Mouse (Mus musculus): ENCODE results near the gene Rbck1. TPM values are rescaled to one million over a fixed set of nuclear protein-coding genes. Genes with fewer than 3 reads are reported as not detected.

The Rbck1 gene
- polyA plus RNA-seq, 1 experiment from 2014 or later, result 52.2 TPM

Other genes starting within 250 kb of the Rbck1 start
- 17.2 and 17.9 TPM in 2 replicates for gene Srxn1, start 227.1 kb downstream of the Rbck1 start, polyA plus RNA-seq (2015; fragmentation: Nextera tagmentation; extraction: Ambion mirVana)
- gene Tcf15, start 189.1 kb downstream of the Rbck1 start, polyA plus RNA-seq (2015; fragmentation: Nextera tagmentation; extraction: Ambion mirVana), result 0.27 and 0.33 TPM in 2 replicates
- gene Csnk2a1, start 105.8 kb downstream of the Rbck1 start, polyA plus RNA-seq (2015; fragmentation: Nextera tagmentation; extraction: Ambion mirVana), result 51.5 and 53.3 TPM in 2 replicates
- gene Tbc1d20, start 38.8 kb downstream of the Rbck1 start, polyA plus RNA-seq (2015; fragmentation: Nextera tagmentation; extraction: Ambion mirVana), result 10.9 and 11.4 TPM in 2 replicates
- 2.7 and 3.3 TPM in 2 replicates for gene Trib3, start 11.4 kb upstream of the Rbck1 start, polyA plus RNA-seq (2015; fragmentation: Nextera tagmentation; extraction: Ambion mirVana)
- gene Nrsn2, start 44.0 kb upstream of the Rbck1 start, polyA plus RNA-seq (2015; fragmentation: Nextera tagmentation; extraction: Ambion mirVana), result 0.07 TPM in 1 of 2 replicates, not detected in the other
- gene Sox12, start 65.4 kb upstream of the Rbck1 start, polyA plus RNA-seq (2015; fragmentation: Nextera tagmentation; extraction: Ambion mirVana), result 1.6 TPM in 2 replicates
- 14.0 and 16.2 TPM in 2 replicates for gene Zcchc3, start 82.4 kb upstream of the Rbck1 start, polyA plus RNA-seq (2015; fragmentation: Nextera tagmentation; extraction: Ambion mirVana)
- 0.21 and 0.27 TPM in 2 replicates for gene 6820408C15Rik, start 82.9 kb upstream of the Rbck1 start, polyA plus RNA-seq (2015; fragmentation: Nextera tagmentation; extraction: Ambion mirVana)
- gene Defb23, start 132.0 kb upstream of the Rbck1 start, polyA plus RNA-seq (2015; fragmentation: Nextera tagmentation; extraction: Ambion mirVana), result not detected in 2 replicates
- not detected in 2 replicates for gene Defb20, start 144.4 kb upstream of the Rbck1 start, polyA plus RNA-seq (2015; fragmentation: Nextera tagmentation; extraction: Ambion mirVana)
- gene Defb22, start 157.5 kb upstream of the Rbck1 start, polyA plus RNA-seq (2015; fragmentation: Nextera tagmentation; extraction: Ambion mirVana), result not detected in 2 replicates
- not detected in 2 replicates for gene Defb26, start 179.0 kb upstream of the Rbck1 start, polyA plus RNA-seq (2015; fragmentation: Nextera tagmentation; extraction: Ambion mirVana)
- not detected in 2 replicates for gene Defb28, start 185.6 kb upstream of the Rbck1 start, polyA plus RNA-seq (2015; fragmentation: Nextera tagmentation; extraction: Ambion mirVana)
- not detected in 2 replicates for gene Defb29, start 207.4 kb upstream of the Rbck1 start, polyA plus RNA-seq (2015; fragmentation: Nextera tagmentation; extraction: Ambion mirVana)
- gene Gm17416, start 236.7 kb upstream of the Rbck1 start, polyA plus RNA-seq (2015; fragmentation: Nextera tagmentation; extraction: Ambion mirVana), result not detected in 2 replicates
- not detected in 2 replicates for gene Defb21, start 240.1 kb upstream of the Rbck1 start, polyA plus RNA-seq (2015; fragmentation: Nextera tagmentation; extraction: Ambion mirVana)
- gene Defb19, start 247.7 kb upstream of the Rbck1 start, polyA plus RNA-seq (2015; fragmentation: Nextera tagmentation; extraction: Ambion mirVana), result not detected in 2 replicates

All from liver, embryonic 13.5 days (tissue).